17 mouse cellular contexts compared by ENCODE assay signal in the genomic region with DNA sequence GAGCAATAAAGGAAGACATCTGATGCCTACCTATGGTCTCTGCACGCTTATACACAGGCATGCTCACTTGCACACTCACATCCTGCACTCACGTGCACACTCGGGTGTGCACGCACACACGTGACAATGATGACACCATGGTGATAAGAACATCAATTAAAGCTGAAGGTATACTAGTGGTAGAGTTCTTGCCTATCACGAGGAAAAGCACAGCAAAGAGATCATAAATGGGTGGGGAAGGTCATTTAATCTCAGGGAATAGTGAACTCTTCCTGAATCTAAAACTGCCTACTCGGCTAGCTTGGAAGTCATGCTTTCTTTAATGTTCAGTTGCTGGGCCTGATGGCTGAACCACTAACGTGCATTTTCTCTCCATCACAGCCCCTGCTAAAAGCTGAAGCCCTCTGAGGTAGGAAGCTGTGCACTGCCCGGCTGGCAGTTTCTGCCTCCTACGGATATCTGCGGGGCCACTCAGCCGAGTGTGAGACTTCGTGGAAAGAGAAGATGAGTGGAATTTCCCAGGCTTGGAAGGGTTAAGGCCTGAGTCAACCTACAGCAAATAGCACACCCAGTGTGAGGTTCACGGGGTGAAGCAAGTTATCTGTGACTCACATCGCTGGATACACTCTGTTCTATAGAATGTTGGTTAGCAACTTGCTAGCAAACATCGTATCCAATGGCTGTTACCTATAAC. TPM values are rescaled to one million over a fixed set of nuclear protein-coding genes. Genes with fewer than 3 reads are reported as not detected.
DNase-seq lines count a peak whose midpoint lies in the region; ATAC-seq and TF ChIP-seq lines count a peak whose summit lies in the region.
"Had no signal": no experiment of that assay in that cellular context is flagged by ENCODE, and none has a peak within 500 bp of the region (broad histone marks: within the 10 kb centered on the region; RNA-seq: fewer than 3 reads in every experiment).

No protein-coding gene starts in this region.

- DNase-seq in forebrain, postnatal 0 days, result no peak
- DNase-seq in lung, postnatal 0 days (ENCODE audit: low spot score), result peak; percentile 68
- no peak for DNase-seq in lung, postnatal 4 days
- DNase-seq in spleen, adult 12 weeks (ENCODE audit: low spot score), result no peak
- DNase-seq: adrenal gland, postnatal 10 days; cerebellum, adult 18-20 months; gastrocnemius, postnatal 36 days; heart, postnatal 14 days; liver, embryonic 13.5 days; thymus, postnatal 4 days had no signal

- no peaks in the 10 kb centered on the region for H3K36me3 ChIP-seq in forebrain, postnatal 0 days (ENCODE audit: insufficient read depth)
- no peaks in the 10 kb centered on the region for H3K36me3 ChIP-seq in forebrain, embryonic 16.5 days (ENCODE audit: control insufficient read depth, insufficient read depth)
- no peaks in the 10 kb centered on the region for H3K36me3 ChIP-seq in lung, postnatal 0 days (ENCODE audit: insufficient read depth, low read length)
- H3K36me3 ChIP-seq in stomach, embryonic 16.5 days (ENCODE audit: control insufficient read depth, insufficient read depth, low read length), result no peaks in the 10 kb centered on the region
- H3K36me3 ChIP-seq: liver, embryonic 13.5 days; lung, embryonic 15.5 days; midbrain, embryonic 15.5 days had no signal

- no peaks in the 10 kb centered on the region for H3K9me3 ChIP-seq in forebrain, postnatal 0 days (ENCODE audit: low read length)
- no peaks in the 10 kb centered on the region for H3K9me3 ChIP-seq in forebrain, embryonic 16.5 days (ENCODE audit: control insufficient read depth, low read length)
- H3K9me3 ChIP-seq in lung, postnatal 0 days (ENCODE audit: low read length), result no peaks in the 10 kb centered on the region
- no peaks in the 10 kb centered on the region for H3K9me3 ChIP-seq in stomach, embryonic 16.5 days (replicated peaks; ENCODE audit: control insufficient read depth, low read length)
- H3K9me3 ChIP-seq: forebrain, embryonic 13.5 days; liver, embryonic 13.5 days; lung, embryonic 15.5 days; midbrain, embryonic 15.5 days had no signal

- no peak overlapping the region for H3K4me3 ChIP-seq in forebrain, postnatal 0 days (ENCODE audit: low read depth, low read length)
- H3K4me3 ChIP-seq in forebrain, embryonic 16.5 days (replicated peaks; ENCODE audit: low read length), result no peak overlapping the region
- H3K4me3 ChIP-seq in lung, postnatal 0 days (ENCODE audit: low read depth, low read length), result no peak overlapping the region
- H3K4me3 ChIP-seq in cortical plate, adult 2 months (ENCODE audit: insufficient read depth, low read length), result no peak overlapping the region
- no peak overlapping the region for H3K4me3 ChIP-seq in stomach, embryonic 16.5 days (replicated peaks; ENCODE audit: low read length)
- H3K4me3 ChIP-seq: forebrain, embryonic 13.5 days; liver, embryonic 13.5 days; lung, embryonic 15.5 days; midbrain, embryonic 15.5 days had no signal

- WGBS in forebrain, postnatal 0 days, result 89% methylated on average over 16 of the region's 16 CpGs
- WGBS in forebrain, embryonic 16.5 days, result 92% methylated on average over 16 of the region's 16 CpGs
- 73% methylated on average over 16 of the region's 16 CpGs for WGBS in lung, postnatal 0 days
- 67% methylated on average over 16 of the region's 16 CpGs for WGBS in stomach, embryonic 16.5 days

- ATAC-seq in forebrain, postnatal 0 days, result no peak
- no peak for ATAC-seq in forebrain, embryonic 16.5 days
- peak; percentile 56 for ATAC-seq in lung, postnatal 0 days
- peak; percentile 86; the same call in 1 of the 2 replicates for ATAC-seq in stomach, embryonic 16.5 days (ENCODE audit: insufficient read depth, low FRiP score)
- ATAC-seq: forebrain, embryonic 13.5 days; midbrain, embryonic 15.5 days had no signal

- TF ChIP-seq POLR2A in cortical plate, adult 2 months (IDR thresholded peaks at IDR 0.05; ENCODE audit: extremely low read depth, insufficient read depth, low read length), result no peak

- H3K9ac ChIP-seq in forebrain, postnatal 0 days, result no peak overlapping the region
- H3K9ac ChIP-seq in forebrain, embryonic 16.5 days (replicated peaks; ENCODE audit: low read depth, low read length), result no peak overlapping the region
- no peak overlapping the region for H3K9ac ChIP-seq in lung, postnatal 0 days (replicated peaks; ENCODE audit: low read depth)
- no peak overlapping the region for H3K9ac ChIP-seq in stomach, embryonic 16.5 days (ENCODE audit: low read length)
- H3K9ac ChIP-seq: forebrain, embryonic 13.5 days; hindbrain, embryonic 14.5 days; liver, embryonic 13.5 days; lung, embryonic 15.5 days; midbrain, embryonic 15.5 days had no signal

- TF ChIP-seq CTCF in forebrain, postnatal 0 days (IDR thresholded peaks at IDR 0.05; ENCODE audit: low read depth), result no peak
- no peak for TF ChIP-seq CTCF in lung, postnatal 0 days (IDR thresholded peaks at IDR 0.05)
- no peak for TF ChIP-seq CTCF in cortical plate, adult 2 months (IDR thresholded peaks at IDR 0.05; ENCODE audit: extremely low read depth, insufficient read depth, low read length)

- peak overlapping the region; percentile 23; the same call in 1 of the 2 replicates for H3K27ac ChIP-seq in forebrain, postnatal 0 days (ENCODE audit: low read depth, low read length)
- H3K27ac ChIP-seq in forebrain, embryonic 16.5 days (ENCODE audit: low read length), result no peak overlapping the region
- H3K27ac ChIP-seq in lung, postnatal 0 days (ENCODE audit: low read length), result peak overlapping the region; percentile 62; the same call in 1 of the 2 replicates
- H3K27ac ChIP-seq in cortical plate, adult 2 months (ENCODE audit: insufficient read depth, low read length), result 0 out of 2 replicates have a peak overlapping the region, but pooled peaks have one; percentile 22
- peak overlapping the region; percentile 89 for H3K27ac ChIP-seq in stomach, embryonic 16.5 days (ENCODE audit: low read length)
- H3K27ac ChIP-seq: forebrain, embryonic 13.5 days; hindbrain, embryonic 14.5 days; liver, embryonic 13.5 days; lung, embryonic 15.5 days; midbrain, embryonic 15.5 days had no signal

- no peaks in the 10 kb centered on the region for H3K27me3 ChIP-seq in forebrain, postnatal 0 days (ENCODE audit: insufficient read depth, low read length)
- no peaks in the 10 kb centered on the region for H3K27me3 ChIP-seq in forebrain, embryonic 16.5 days (replicated peaks; ENCODE audit: control insufficient read depth, insufficient read depth, low read length)
- no peaks in the 10 kb centered on the region for H3K27me3 ChIP-seq in lung, postnatal 0 days (replicated peaks; ENCODE audit: insufficient read depth, low read length)
- no peaks in the 10 kb centered on the region for H3K27me3 ChIP-seq in stomach, embryonic 16.5 days (ENCODE audit: control insufficient read depth, insufficient read depth, low read length)
- H3K27me3 ChIP-seq: forebrain, embryonic 13.5 days; liver, embryonic 13.5 days; lung, embryonic 15.5 days; midbrain, embryonic 15.5 days had no signal

- H3K4me2 ChIP-seq in forebrain, postnatal 0 days (ENCODE audit: low read depth), result no peak overlapping the region
- H3K4me2 ChIP-seq in forebrain, embryonic 16.5 days (ENCODE audit: low read length), result no peak overlapping the region
- H3K4me2 ChIP-seq in lung, postnatal 0 days (replicated peaks; ENCODE audit: low read depth, low read length), result no peak overlapping the region
- H3K4me2 ChIP-seq in stomach, embryonic 16.5 days (ENCODE audit: low read depth, low read length), result peak overlapping the region; percentile 20; the same call in 1 of the 2 replicates
- H3K4me2 ChIP-seq: forebrain, embryonic 13.5 days; hindbrain, embryonic 14.5 days; liver, embryonic 13.5 days; lung, embryonic 15.5 days; midbrain, embryonic 15.5 days had no signal

- H3K4me1 ChIP-seq in forebrain, postnatal 0 days (ENCODE audit: insufficient read depth), result no peaks in the 10 kb centered on the region
- peaks cover 7% of the 10 kb centered on the region for H3K4me1 ChIP-seq in forebrain, embryonic 16.5 days (replicated peaks; ENCODE audit: control insufficient read depth, insufficient read depth, low read length)
- H3K4me1 ChIP-seq in lung, postnatal 0 days (ENCODE audit: insufficient read depth, low read depth, low read length), result peaks cover 11% of the 10 kb centered on the region; the same call in 1 of the 2 replicates
- H3K4me1 ChIP-seq in cortical plate, adult 2 months (ENCODE audit: control insufficient read depth, insufficient read depth, low read length), result no peaks in the 10 kb centered on the region
- H3K4me1 ChIP-seq in stomach, embryonic 16.5 days (ENCODE audit: control insufficient read depth, insufficient read depth, low read length), result peaks cover 20% of the 10 kb centered on the region; the same call in 1 of the 2 replicates
- H3K4me1 ChIP-seq: midbrain, embryonic 15.5 days had no signal

- peak; percentile 85; the same call in 1 of the 2 replicates for TF ChIP-seq EP300 in lung, postnatal 0 days (IDR thresholded peaks at IDR 0.05)

RNA-seq across cellular contexts. Expression of a gene that starts 25.4 kb away (rescaled TPM):
- 37.8 and 45.4 TPM in 2 replicates for total RNA-seq in forebrain, postnatal 0 days (2014; rRNA removed)
- 51.6 and 60.2 TPM in 2 replicates for polyA plus RNA-seq in forebrain, postnatal 0 days (2015; fragmentation: Nextera tagmentation; extraction: Ambion mirVana)
- polyA plus RNA-seq in forebrain, embryonic 16.5 days (2015; fragmentation: Nextera tagmentation; extraction: Ambion mirVana), result 100 and 127 TPM in 2 replicates
- polyA plus RNA-seq in lung, postnatal 0 days (2015; fragmentation: Nextera tagmentation; extraction: Ambion mirVana), result 275 and 288 TPM in 2 replicates
- 53.2 and 56.4 TPM in 2 replicates for polyA plus RNA-seq in cortical plate, adult 2 months (2012; rRNA removed)
- 266 and 335 TPM in 2 replicates for polyA plus RNA-seq in stomach, embryonic 16.5 days (2015; fragmentation: Nextera tagmentation; extraction: Ambion mirVana)

Comparison
In these comparisons a context has a peak if more than half of its experiments do, and no peak if none do; other contexts are left out.
1. ATAC-seq: peak in lung, postnatal 0 days (single experiment) and stomach, embryonic 16.5 days (single experiment); none in forebrain, postnatal 0 days (single experiment) and forebrain, embryonic 16.5 days (single experiment).